Mouse (Mus musculus): ENCODE results near the gene Tbc1d8.

DNA sequence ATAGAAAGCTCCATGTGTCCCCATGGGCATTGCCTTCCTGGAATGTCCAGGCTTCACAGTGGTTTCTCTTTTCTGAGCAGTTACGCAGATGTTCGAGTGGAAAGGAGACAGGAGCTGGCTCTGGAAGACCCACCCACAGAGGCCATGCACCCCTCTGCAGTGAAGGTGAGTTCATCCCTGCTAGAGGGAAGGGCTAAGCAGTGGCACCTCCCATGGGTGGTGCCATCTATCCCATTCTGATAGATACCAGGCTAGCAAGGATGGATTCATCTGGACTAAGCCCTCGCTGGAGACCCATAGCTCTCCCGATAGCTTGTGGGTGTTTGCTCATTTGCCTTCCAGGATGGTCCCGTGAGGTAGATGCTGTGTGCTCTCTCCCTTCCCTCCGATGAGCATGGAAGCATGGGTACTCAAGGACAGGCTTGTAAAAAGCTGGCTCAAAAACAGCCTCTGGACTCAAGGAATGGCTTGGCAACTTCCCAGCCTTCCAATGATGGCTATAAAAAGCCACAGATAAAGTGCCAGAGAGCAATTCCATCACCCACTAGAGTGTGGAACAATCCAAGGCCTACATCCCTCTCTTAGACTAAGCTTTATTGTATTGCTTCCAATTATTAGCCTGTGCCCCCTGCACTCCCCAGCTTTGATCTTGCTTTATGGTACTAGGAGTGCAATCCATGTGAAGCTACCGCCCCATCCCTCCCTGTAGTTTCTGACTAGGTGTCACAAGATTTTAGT lies 147.5 kb downstream of the Tbc1d8 start:
- TF ChIP-seq CTCF (IDR thresholded peaks at IDR 0.05; ENCODE audit: borderline replicate concordance, insufficient read depth, low read length) (no peak), POLR2A (IDR thresholded peaks at IDR 0.05; ENCODE audit: low read depth, low read length) (no peak)

Measured in embryonic fibroblast, embryonic 13.5 days (primary cell).